Mouse (Mus musculus) spleen, embryonic (tissue): ENCODE results near the gene Nop14.
"Not testable (repeated sequence)": the region's sequence is repeated elsewhere in the genome, so short reads cannot be mapped to it uniquely, and the experiment has no call there.

Source experiments
- CTCF ChIA-PET: fragments of 350-600 bp; sonication (Branson Sonifier 250); formaldehyde crosslinking; loops from one replicate; lab custom pipeline; 2022; lab: Charles Lee

The Nop14 gene

DNA sequence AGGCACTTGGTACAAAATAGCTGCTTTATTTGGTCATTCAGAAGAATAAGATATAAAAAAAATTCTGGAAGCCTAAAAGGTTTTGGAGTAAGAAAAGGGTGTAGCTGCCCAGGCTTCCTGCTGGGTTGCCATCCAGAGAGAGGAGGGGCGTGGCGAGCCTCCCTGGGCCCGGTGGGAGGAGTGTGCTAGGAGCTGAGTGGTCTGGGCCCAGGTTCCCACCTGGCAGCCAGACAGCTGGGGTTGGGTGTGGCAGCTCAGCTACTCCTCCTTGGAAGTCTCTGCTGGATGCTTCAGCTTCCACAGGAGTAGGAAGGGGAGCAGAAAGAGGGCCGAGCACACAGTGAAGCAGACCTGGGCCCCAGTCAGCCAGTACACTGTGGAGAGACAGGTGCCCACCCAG lies 26.3 kb downstream of the Nop14 start:
- CTCF ChIA-PET = interaction anchor here (0.6 kb wide), 1 partner anchor 112 kb away, joined by 3 read pairs; no protein-coding TSS in a partner anchor

DNA sequence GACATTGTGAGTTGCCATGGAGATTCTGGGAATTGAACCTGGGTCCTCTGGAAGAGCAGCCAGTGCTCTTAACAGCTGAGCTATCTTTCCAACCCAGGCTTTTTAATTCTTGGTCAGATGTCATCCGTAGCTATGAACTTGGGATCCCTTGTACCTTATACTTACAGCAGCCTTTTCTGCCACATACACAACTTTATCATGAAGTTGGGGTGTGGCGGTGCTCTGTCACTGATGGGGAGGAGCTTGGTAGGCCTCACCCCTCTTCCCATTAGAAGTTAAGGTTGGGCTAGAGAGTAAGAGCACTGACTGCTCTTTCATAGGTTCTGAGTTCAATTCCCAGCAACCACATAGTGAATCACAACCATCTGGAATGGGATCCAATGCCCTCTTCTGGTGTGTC lies 27.0 kb downstream of the Nop14 start:
- CTCF ChIA-PET = no interaction called here

DNA sequence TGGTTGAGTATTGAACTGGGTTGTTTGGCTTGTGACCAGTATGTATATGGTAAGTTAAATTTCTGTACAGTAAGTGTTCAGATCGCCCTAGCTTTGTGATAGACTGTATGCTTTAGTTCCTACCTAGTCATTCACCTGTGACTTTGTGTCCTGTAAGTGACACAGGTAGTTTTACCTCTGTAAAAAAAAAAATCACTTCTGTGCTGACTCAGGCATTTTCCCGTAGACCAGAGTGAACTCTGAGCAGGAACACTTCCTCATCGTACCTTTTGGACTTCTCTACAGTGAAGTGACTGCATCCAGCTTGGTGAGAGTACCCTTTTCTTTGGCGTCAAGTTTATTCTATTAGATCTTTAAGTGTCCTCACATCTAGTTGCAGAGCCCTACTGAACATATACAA lies 50.0 kb downstream of the Nop14 start:
- CTCF ChIA-PET = no interaction called here

DNA sequence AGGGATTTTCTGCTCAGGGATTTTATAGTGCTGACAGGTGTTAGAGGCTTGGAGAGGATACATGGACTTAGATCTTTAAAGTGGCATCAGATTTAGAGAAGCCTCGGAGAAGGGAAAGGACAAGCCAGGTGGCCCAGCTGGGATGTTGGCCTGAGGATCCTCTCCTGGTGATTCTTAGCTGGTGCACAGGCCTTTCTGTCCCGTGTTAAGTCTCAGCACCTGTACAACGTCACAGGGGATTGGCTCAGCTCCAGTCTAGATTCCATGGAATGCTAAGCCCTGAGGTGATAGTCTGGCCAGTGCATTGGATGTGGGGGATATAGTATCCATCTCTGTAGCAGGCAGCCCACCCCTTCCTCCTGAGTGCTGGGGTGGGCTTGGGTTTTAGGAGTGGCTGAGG lies 51.7 kb downstream of the Nop14 start:
- CTCF ChIA-PET = interaction anchor here (0.6 kb wide), 1 partner anchor 14 kb away, joined by 20 read pairs; no protein-coding TSS in a partner anchor

DNA sequence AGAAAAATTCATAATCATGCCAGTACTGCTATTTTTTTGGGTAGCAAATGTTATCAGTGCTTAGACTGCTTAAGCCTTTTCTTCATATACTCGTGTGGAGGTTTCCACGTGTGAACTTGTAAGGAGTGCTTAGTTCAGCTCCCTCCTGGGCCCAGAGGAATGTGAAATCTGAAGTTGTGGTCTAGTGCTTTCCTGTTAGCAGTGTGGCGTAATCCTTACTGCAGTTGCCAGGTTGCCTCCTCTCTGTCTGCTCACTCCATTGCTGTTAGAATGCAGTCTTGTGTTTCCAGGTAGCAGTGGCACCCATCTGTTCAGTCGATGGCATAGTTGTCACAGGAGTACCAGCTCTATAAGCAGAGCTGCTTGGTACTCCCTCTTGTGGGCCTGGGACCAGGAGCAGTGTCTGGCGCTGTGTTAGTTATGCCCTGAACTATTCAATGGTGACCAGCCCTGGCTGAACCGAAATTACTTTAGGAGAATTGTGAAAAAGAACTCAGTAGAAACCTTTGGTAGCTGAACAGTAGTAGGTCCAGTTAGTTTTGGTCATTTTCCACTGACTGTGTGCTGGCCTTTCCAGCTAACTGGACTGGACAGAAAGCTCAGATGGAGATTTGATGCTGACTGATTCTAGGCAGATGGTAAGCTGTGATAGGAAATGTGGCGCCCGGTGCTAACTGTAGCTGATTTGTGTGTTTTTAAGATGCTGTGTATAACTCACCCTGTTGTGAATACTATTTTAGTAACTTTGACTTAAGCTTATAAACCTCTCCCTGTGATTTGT lies 52.7 kb downstream of the Nop14 start:
- CTCF ChIA-PET = interaction anchor here (0.7 kb wide), 1 partner anchor 1846 kb away, joined by 3 read pairs; no protein-coding TSS in a partner anchor

DNA sequence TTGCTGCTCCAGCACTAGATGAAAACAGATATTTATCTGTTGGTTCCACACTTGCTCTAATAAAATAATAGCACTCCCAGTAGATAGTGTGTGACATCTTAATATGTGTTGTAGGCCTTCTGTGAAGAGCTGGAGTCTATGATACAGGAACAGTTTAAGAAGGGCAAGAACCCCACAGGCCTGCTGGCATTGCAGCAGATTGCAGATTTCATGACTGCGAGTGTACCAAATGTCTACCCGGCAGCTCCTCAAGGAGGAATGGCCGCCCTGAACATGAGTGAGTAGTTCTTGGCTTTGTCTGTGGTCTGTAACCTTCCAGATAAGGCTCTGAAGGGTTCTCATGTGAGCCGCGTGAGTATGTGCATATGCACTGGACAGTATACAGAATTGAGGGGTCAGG lies 55.4 kb downstream of the Nop14 start:
- CTCF ChIA-PET = no interaction called here

DNA sequence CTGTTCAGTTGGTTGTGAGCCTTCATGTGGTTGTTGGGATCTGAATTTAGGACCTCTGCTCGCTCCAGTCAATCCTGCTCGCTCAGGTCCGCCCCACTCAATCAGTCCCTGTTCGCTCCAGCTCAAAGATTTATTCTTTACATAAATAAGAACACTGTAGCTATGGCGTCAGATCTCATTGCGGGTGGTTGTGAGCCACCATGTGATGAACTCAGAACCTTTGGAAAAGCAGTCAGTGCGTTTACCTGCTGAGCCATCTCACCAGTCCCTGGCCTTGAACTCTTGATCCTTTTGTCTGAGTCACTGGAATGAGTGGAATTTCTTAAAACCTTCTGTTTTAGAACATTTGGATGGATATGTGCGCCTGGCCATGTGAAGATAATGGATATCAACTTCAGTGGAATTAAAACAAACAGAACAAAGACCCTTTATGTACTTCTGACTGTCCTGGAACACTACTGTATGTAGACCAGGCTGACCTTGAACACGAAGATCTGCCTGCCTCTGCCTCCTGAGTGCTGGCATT lies 66.7 kb downstream of the Nop14 start:
- CTCF ChIA-PET = interaction anchor here (0.6 kb wide), 1 partner anchor 82 kb away, joined by 5 read pairs; no protein-coding TSS in a partner anchor

DNA sequence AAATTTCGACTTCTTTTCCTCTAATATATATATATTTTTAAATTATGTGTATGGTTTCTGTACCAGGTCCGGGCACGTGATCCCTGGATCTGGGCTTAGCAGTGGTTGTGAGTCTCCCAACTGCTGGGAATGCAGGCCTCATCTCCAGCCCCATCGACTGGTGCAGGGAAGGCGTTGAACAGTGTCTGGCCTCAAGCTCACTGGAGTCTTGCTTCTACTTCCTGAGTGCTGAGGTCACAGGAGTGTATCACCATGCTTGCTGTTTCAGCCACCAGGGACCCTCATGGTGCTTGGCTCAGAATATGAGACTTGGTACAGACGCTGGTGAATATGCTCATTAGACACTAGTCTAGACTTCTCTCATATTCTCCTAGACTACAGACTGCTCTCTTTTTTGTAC lies 67.3 kb downstream of the Nop14 start:
- CTCF ChIA-PET = interaction anchor here (0.6 kb wide), 1 partner anchor 81 kb away, joined by 5 read pairs; no protein-coding TSS in a partner anchor

DNA sequence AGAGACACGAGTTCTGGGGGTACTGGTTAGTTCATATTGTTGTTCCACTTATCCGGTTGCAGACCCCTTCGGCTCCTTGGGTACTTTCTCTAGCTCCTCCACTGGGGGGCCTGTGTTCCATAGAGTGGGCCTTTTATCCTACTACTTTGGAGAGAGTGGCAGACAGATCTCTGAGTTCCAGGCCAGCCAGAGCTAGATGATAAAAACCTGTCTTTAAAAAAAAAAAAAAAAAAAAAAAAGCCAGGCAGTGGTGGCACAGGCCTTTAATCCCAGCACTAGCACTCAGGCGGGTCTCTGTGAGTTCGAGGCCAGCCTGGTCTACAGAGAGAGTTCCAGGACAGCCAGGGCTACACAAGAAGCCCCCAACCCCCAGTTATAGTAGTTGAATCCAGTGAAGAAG lies 67.7 kb downstream of the Nop14 start:
- CTCF ChIA-PET = not testable (repeated sequence)

DNA sequence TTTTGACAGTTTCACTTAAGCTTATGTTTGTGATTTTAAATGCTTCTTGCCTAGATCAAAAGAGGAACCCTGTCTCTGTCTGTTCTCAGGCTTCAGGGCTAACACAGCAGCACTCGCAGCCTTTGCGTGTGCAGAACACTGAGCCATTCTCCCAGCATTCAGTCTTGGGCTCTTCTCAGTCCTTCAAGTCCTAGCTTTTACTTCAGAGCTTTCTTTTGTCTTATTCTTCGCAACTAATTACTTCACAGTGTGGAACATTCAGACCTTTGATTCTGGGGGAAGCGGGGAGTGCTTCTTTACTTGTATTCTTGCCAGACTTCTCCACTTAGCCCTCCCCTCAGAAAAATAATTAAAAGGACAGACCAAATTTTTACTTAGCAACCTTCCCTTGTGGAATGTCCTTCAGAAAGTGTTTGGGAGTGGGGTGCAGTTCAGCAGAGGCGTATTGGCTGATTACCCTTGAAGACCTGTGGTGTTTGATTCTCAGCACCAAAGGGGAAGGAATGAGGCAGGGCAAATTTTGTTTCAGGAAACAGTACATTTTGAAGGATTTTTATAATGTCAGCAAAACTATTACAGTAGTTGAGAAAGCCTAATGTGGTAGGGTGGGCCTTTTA lies 68.5 kb downstream of the Nop14 start:
- CTCF ChIA-PET = no interaction called here

DNA sequence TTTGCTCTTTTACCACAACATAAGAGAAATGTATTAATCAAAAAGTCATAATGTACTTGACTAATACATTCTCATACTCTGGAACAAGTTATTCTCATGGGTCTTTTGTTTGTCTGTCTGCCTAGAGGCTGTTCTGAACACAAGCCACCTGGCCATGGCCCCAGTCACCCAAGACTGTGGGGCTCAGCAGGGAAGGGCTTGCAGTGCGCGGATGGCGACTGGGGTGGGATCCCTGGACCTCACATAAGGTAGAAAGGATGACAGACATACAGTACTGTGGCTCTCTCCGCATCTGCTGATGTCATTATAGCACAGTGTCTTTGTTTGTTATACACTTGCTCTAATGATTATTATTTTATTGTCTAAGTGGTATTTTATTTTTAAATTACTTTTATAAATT lies 69.2 kb downstream of the Nop14 start:
- CTCF ChIA-PET = no interaction called here

DNA sequence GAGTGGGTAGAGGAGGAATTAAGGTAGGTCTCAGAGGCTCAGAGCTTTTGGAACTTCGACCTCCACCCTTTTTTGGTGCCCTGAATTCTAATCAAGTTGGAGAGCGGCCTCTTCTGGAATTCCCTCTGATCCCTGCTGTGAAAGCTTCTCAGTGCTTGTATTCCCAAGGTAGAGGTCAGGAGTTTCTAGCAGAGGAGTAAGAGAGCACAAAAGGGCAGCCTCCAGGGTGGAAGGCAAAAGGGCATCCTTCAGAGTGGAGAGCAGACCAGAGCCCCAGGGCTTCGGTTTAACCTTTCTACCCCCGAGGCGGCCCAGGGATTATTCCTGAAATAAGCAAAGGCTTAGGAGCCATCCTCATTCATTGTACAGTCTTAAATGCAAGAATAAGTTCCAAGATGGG lies 69.9 kb downstream of the Nop14 start:
- CTCF ChIA-PET = no interaction called here
